Mouse (Mus musculus): ENCODE data around the gene 4933405L10Rik. TPM values are rescaled to one million over a fixed set of nuclear protein-coding genes. Genes with fewer than 3 reads are reported as not detected.
A peak's percentile ranks its signal among the peaks of the same experiment; 100 is the strongest.

Gene 4933405L10Rik
- 0.14 TPM in 1 of 2 replicates, not detected in the other for polyA plus RNA-seq (2016; fragmentation: Nextera tagmentation; extraction: Ambion mirVana)

GRCm38 (mm10) chr8:105707498-105708403 lies at the start of gene 4933405L10Rik, which contains the start of gene Enkd1:
Gene 4933405L10Rik, plus strand, starts transcription at chr8:105707655.
Gene Enkd1, minus strand, starts transcription at chr8:105708210.
- no peaks in the 10 kb centered on the region for H3K27me3 ChIP-seq
- peaks cover 17% of the 10 kb centered on the region for H3K4me1 ChIP-seq
- ATAC-seq (ENCODE audit: insufficient number of reproducible peaks, insufficient read depth, low FRiP score, low TSS enrichment) = peak; percentile 75
- peak within 1 kb of the TSS; percentile 78 for H3K4me3 ChIP-seq
- peak within 1 kb of the TSS; percentile 79 for H3K9ac ChIP-seq
- H3K4me2 ChIP-seq (replicated peaks) = peak within 1 kb of the TSS; percentile 93
- H3K36me3 ChIP-seq = peaks cover 19% of the 10 kb centered on the region
- 1% methylated on average over 55 of the region's 55 CpGs for WGBS
- H3K9me3 ChIP-seq = no peaks in the 10 kb centered on the region
- H3K27ac ChIP-seq = peak within 1 kb of the TSS; percentile 41

- no peak overlapping the region for H3K4me3 ChIP-seq
- no peak overlapping the region for H3K9ac ChIP-seq
- 72% methylated on average over 3 of the region's 3 CpGs for WGBS
- H3K4me1 ChIP-seq = no peaks in the 10 kb centered on the region
- H3K27me3 ChIP-seq = no peaks in the 10 kb centered on the region
- no peak overlapping the region for H3K4me2 ChIP-seq (replicated peaks)
- H3K27ac ChIP-seq = no peak overlapping the region
- peaks cover 22% of the 10 kb centered on the region for H3K36me3 ChIP-seq
- no peak for ATAC-seq (ENCODE audit: insufficient number of reproducible peaks, insufficient read depth, low FRiP score, low TSS enrichment)
- no peaks in the 10 kb centered on the region for H3K9me3 ChIP-seq
Measured at GRCm38 (mm10) chr8:105661167-105661566, 46.3 kb upstream of the 4933405L10Rik start.

- Histone ChIP-seq H3K4me3 (no peak overlapping the region), H3K36me3 (peaks cover 85% of the 10 kb centered on the region), H3K4me1 (no peaks in the 10 kb centered on the region), H3K27me3 (no peaks in the 10 kb centered on the region), H3K9me3 (no peaks in the 10 kb centered on the region), H3K27ac (no peak overlapping the region), H3K4me2 (replicated peaks) (no peak overlapping the region), H3K9ac (no peak overlapping the region)
- WGBS = 90% methylated on average over 1 of the region's 1 CpGs
- no peak for ATAC-seq (ENCODE audit: insufficient number of reproducible peaks, insufficient read depth, low FRiP score, low TSS enrichment)
Measured at GRCm38 (mm10) chr8:105677891-105678290, 29.6 kb upstream of the 4933405L10Rik start.

GRCm38 (mm10) chr8:105685325-105685724 lies 22.1 kb upstream of the 4933405L10Rik start:
- Histone ChIP-seq H3K4me1 (no peaks in the 10 kb centered on the region), H3K4me2 (replicated peaks) (no peak overlapping the region), H3K9ac (no peak overlapping the region), H3K27me3 (no peaks in the 10 kb centered on the region), H3K27ac (no peak overlapping the region), H3K9me3 (no peaks in the 10 kb centered on the region), H3K4me3 (no peak overlapping the region), H3K36me3 (peaks cover 36% of the 10 kb centered on the region)
- ATAC-seq (ENCODE audit: insufficient number of reproducible peaks, insufficient read depth, low FRiP score, low TSS enrichment) = no peak
- WGBS = 68% methylated on average over 7 of the region's 7 CpGs

GRCm38 (mm10) chr8:105685796-105686308 lies 21.6 kb upstream of the 4933405L10Rik start, which contains the start of gene Carmil2:
Gene Carmil2, plus strand, starts transcription at chr8:105686274.
- no peak within 1 kb of the TSS for H3K9ac ChIP-seq
- H3K9me3 ChIP-seq = no peaks in the 10 kb centered on the region
- no peaks in the 10 kb centered on the region for H3K4me1 ChIP-seq
- no peak within 1 kb of the TSS for H3K4me3 ChIP-seq
- H3K4me2 ChIP-seq (replicated peaks) = peak within 1 kb of the TSS; percentile 36
- no peak for ATAC-seq (ENCODE audit: insufficient number of reproducible peaks, insufficient read depth, low FRiP score, low TSS enrichment)
- no peaks in the 10 kb centered on the region for H3K27me3 ChIP-seq
- H3K36me3 ChIP-seq = peaks cover 31% of the 10 kb centered on the region
- no peak within 1 kb of the TSS for H3K27ac ChIP-seq
- 12% methylated on average over 26 of the region's 26 CpGs for WGBS

- no peaks in the 10 kb centered on the region for H3K4me1 ChIP-seq
- H3K4me2 ChIP-seq (replicated peaks) = no peak overlapping the region
- no peaks in the 10 kb centered on the region for H3K27me3 ChIP-seq
- H3K36me3 ChIP-seq = peaks cover 24% of the 10 kb centered on the region
- H3K4me3 ChIP-seq = no peak overlapping the region
- H3K9ac ChIP-seq = no peak overlapping the region
- whole genome bisulfite sequencing = 66% methylated on average over 6 of the region's 6 CpGs
- ATAC-seq (ENCODE audit: insufficient number of reproducible peaks, insufficient read depth, low FRiP score, low TSS enrichment) = no peak
- no peaks in the 10 kb centered on the region for H3K9me3 ChIP-seq
- no peak overlapping the region for H3K27ac ChIP-seq
Measured at GRCm38 (mm10) chr8:105686551-105686950, 20.9 kb upstream of the 4933405L10Rik start.

GRCm38 (mm10) chr8:105687512-105687911 lies 19.9 kb upstream of the 4933405L10Rik start:
- Histone ChIP-seq H3K4me3 (no peak overlapping the region), H3K27ac (no peak overlapping the region), H3K9me3 (no peaks in the 10 kb centered on the region), H3K27me3 (no peaks in the 10 kb centered on the region), H3K9ac (no peak overlapping the region), H3K36me3 (peaks cover 18% of the 10 kb centered on the region), H3K4me2 (replicated peaks) (no peak overlapping the region), H3K4me1 (no peaks in the 10 kb centered on the region)
- 68% methylated on average over 8 of the region's 8 CpGs for WGBS
- no peak for ATAC-seq (ENCODE audit: insufficient number of reproducible peaks, insufficient read depth, low FRiP score, low TSS enrichment)

- no peak overlapping the region for H3K27ac ChIP-seq
- ATAC-seq (ENCODE audit: insufficient number of reproducible peaks, insufficient read depth, low FRiP score, low TSS enrichment) = no peak
- 65% methylated on average over 14 of the region's 14 CpGs for WGBS
- H3K27me3 ChIP-seq = no peaks in the 10 kb centered on the region
- H3K9me3 ChIP-seq = peaks cover 7% of the 10 kb centered on the region; the same call in 1 of the 2 replicates
- no peak overlapping the region for H3K4me3 ChIP-seq
- no peak overlapping the region for H3K9ac ChIP-seq
- H3K4me1 ChIP-seq = no peaks in the 10 kb centered on the region
- peaks cover 16% of the 10 kb centered on the region for H3K36me3 ChIP-seq
- H3K4me2 ChIP-seq (replicated peaks) = no peak overlapping the region
Measured at GRCm38 (mm10) chr8:105688242-105688752, 19.2 kb upstream of the 4933405L10Rik start.

- WGBS = 51% methylated on average over 35 of the region's 35 CpGs
- Histone ChIP-seq H3K27me3 (peaks cover 1% of the 10 kb centered on the region), H3K27ac (no peak overlapping the region), H3K9ac (no peak overlapping the region), H3K4me1 (peaks cover 7% of the 10 kb centered on the region), H3K4me3 (no peak overlapping the region), H3K9me3 (peaks cover 7% of the 10 kb centered on the region; the same call in 1 of the 2 replicates), H3K4me2 (replicated peaks) (no peak overlapping the region), H3K36me3 (peaks cover 6% of the 10 kb centered on the region; the same call in 1 of the 2 replicates)
- ATAC-seq (ENCODE audit: insufficient number of reproducible peaks, insufficient read depth, low FRiP score, low TSS enrichment) = no peak
Measured at GRCm38 (mm10) chr8:105689256-105689982, 18.0 kb upstream of the 4933405L10Rik start.

GRCm38 (mm10) chr8:105689983-105690360 lies 17.5 kb upstream of the 4933405L10Rik start:
- Histone ChIP-seq H3K9me3 (peaks cover 7% of the 10 kb centered on the region; the same call in 1 of the 2 replicates), H3K27ac (no peak overlapping the region), H3K36me3 (peaks cover 6% of the 10 kb centered on the region; the same call in 1 of the 2 replicates), H3K4me2 (replicated peaks) (no peak overlapping the region), H3K9ac (no peak overlapping the region), H3K27me3 (peaks cover 6% of the 10 kb centered on the region), H3K4me1 (peaks cover 10% of the 10 kb centered on the region), H3K4me3 (no peak overlapping the region)
- WGBS = 92% methylated on average over 9 of the region's 9 CpGs
- no peak for ATAC-seq (ENCODE audit: insufficient number of reproducible peaks, insufficient read depth, low FRiP score, low TSS enrichment)

GRCm38 (mm10) chr8:105690978-105691377 lies 16.5 kb upstream of the 4933405L10Rik start:
- Histone ChIP-seq H3K9me3 (peaks cover 7% of the 10 kb centered on the region; the same call in 1 of the 2 replicates), H3K36me3 (peaks cover 6% of the 10 kb centered on the region; the same call in 1 of the 2 replicates), H3K9ac (no peak overlapping the region), H3K4me1 (peaks cover 10% of the 10 kb centered on the region), H3K27ac (no peak overlapping the region), H3K4me3 (no peak overlapping the region), H3K27me3 (peaks cover 12% of the 10 kb centered on the region), H3K4me2 (replicated peaks) (no peak overlapping the region)
- WGBS = 82% methylated on average over 14 of the region's 14 CpGs
- no peak for ATAC-seq (ENCODE audit: insufficient number of reproducible peaks, insufficient read depth, low FRiP score, low TSS enrichment)
